Mouse (Mus musculus) cortical plate, adult 2 months (tissue): ENCODE data around the gene Lamc2. TPM values are rescaled to one million over a fixed set of nuclear protein-coding genes. Genes with fewer than 3 reads are reported as not detected.

Experiments used
- H3K27ac ChIP-seq: fragments of 200-500 bp; 2 replicates; pipeline ENCODE4 v1.5.1; 2012; ENCODE audit warnings: low read length, control low read depth, inconsistent platforms; ENCODE audit not compliant: insufficient read depth
- H3K4me1 ChIP-seq: fragments of 200-500 bp; 2 replicates; pipeline ENCODE4 v1.6.1; 2011; ENCODE audit warnings: low read length; ENCODE audit not compliant: control insufficient read depth, insufficient read depth
- H3K4me3 ChIP-seq: fragments of 200-500 bp; 2 replicates; pipeline ENCODE4 v1.5.1; 2011; ENCODE audit warnings: mild to moderate bottlenecking, low read length, control low read depth; ENCODE audit not compliant: insufficient read depth
- CTCF ChIP-seq: fragments of 200-500 bp; IDR thresholded peaks from 2 replicates; pipeline ENCODE4 v1.5.1; 2011; ENCODE audit warnings: mild to moderate bottlenecking, control low read depth, low read length; ENCODE audit not compliant: insufficient read depth; ENCODE audit errors: extremely low read depth
- POLR2A ChIP-seq: fragments of 200-500 bp; IDR thresholded peaks from 2 replicates; pipeline ENCODE4 v1.6.1; 2011; ENCODE audit warnings: mild to moderate bottlenecking, low read length, control low read depth; ENCODE audit not compliant: insufficient read depth; ENCODE audit errors: extremely low read depth
- polyA plus RNA-seq: library from polyadenylated mRNA; depleted of rRNA; stranded (reverse); fragments of >200 nt; gene quantifications from 2 replicates; pipeline ENCODE4 v1.2.3, GENCODE M21; 2012

Lamc2 gene
- polyA plus RNA-seq, 1 experiment = 8.1 TPM

DNA sequence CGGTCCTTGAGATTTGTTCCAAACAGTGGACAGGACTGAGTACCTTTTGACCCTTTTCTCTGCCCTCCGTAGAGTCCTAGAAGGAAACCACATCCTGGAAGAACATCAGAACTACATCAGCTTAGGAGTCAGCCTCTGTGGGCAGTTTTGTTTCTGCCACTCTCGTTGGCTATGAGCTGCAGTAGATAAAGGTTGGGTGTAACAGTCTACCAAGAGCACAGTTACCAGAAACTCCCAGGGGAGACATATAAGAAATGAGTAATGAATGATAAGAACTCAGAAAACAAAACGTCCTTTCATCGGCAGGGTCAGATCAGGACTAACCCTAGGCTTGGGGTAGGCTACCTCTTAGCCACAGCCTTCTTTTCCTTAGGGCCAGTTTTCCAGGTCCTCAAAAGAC is 64.9 kb downstream of the Lamc2 start:
- Histone ChIP-seq H3K4me1 (no peaks in the 10 kb centered on the region), H3K4me3 (no peak overlapping the region), H3K27ac (no peak overlapping the region)
- TF ChIP-seq CTCF = no peak

DNA sequence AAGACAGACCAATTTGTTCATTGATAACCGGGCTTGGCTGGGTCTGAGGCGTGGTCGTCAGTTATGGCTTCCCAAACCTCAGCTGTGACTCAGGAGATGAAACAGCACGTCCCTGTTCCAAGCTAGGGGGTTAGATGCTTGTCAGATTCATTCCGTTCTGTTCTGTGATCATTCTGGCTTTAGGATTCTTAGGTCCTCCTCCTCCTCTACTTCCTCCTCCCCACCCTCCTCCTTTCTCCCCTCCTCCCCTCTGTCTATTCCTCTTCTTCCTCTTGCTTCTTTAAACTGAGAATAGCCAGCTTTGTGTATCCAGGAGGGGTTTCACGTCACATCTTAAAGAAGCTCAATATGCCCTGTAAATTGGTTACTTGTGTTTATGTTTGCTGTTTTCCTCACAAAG is 65.7 kb downstream of the Lamc2 start:
- no peaks in the 10 kb centered on the region for H3K4me1 ChIP-seq
- H3K27ac ChIP-seq = no peak overlapping the region
- no peak overlapping the region for H3K4me3 ChIP-seq
- TF ChIP-seq CTCF (no peak), POLR2A (no peak)

DNA sequence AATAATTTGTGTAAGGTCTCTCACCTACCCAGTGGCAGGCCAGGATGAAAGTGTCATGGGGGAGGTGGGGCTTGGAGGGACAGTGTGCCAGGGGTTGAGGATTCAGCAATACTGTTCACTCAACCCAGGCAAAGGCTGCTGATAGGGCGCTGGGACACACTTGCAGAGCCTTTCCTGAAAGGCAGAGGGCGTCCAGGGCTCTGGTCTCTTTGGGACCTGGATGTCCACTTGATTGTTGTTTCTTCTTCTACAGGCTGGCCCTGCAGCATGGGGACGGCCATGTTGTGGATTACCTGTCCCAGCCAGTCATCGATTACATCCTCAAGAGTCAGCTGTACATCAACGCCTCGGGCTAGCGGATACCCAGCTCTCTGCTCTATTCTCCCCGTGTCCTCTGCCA is 70.9 kb downstream of the Lamc2 start:
- H3K4me3 ChIP-seq = no peak overlapping the region
- no peaks in the 10 kb centered on the region for H3K4me1 ChIP-seq
- no peak overlapping the region for H3K27ac ChIP-seq
- TF ChIP-seq POLR2A (no peak), CTCF (no peak)

DNA sequence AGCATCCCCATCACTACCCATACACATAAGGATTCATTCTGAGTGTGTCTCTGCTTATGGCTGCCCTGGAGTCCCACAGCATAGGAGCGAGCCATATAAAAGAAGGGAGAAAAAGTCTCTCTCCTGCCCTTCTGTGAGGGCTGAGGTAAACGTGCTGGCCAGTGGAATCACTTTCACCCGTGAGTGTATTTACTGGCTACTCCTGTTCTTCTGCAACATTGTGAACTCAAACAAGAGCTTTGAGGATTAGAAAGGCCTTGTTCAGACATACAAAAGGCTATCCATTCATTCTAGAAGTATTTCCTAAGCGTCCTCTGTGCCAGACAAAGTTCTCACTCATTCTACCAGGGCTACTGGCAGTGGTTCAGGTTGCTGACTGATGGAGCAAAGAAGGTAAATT is 74.7 kb downstream of the Lamc2 start:
- H3K27ac ChIP-seq = no peak overlapping the region
- H3K4me1 ChIP-seq = no peaks in the 10 kb centered on the region
- H3K4me3 ChIP-seq = no peak overlapping the region
- TF ChIP-seq CTCF (no peak), POLR2A (no peak)

DNA sequence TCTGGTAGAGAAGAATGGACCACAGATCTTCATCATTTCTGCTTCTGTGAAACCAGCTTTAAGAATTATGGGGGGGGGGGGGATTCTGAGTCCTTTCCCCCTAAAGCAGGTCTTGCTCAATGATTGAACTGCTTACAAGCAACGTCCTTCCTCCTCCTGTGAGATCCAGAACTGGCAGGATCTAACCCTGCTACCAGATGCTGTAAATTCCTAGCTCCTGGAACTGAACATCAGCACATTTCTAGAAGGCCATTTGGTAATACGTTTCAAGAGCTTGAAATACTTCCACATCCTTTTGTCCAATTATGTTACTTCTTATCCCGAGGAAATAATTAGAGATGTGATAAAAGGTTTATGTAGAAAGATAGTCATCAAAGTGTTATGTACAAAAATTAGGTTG is 76.4 kb downstream of the Lamc2 start:
- Histone ChIP-seq H3K27ac (no peak overlapping the region), H3K4me3 (no peak overlapping the region), H3K4me1 (no peaks in the 10 kb centered on the region)
- TF ChIP-seq CTCF = no peak
- no peak for TF ChIP-seq POLR2A

DNA sequence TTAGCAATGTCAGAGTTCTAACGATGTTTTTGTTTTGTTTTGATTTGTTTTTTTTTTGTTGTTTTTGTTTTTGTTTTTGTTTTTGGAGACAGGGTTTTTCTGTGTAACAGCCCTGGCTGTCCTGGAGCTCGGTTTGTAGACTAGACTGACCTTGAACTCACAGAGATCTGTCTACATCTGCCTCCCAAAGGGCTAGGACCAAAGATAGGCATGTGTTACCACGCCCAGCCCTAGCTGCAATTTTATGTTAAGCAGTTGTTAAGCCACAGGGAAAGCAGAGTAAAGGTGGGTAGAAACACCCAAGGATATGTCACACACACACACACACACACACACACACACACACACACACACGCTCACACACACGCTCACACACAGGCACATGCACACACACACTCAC is 76.9 kb downstream of the Lamc2 start:
- Histone ChIP-seq H3K27ac (no peak overlapping the region), H3K4me1 (no peaks in the 10 kb centered on the region)
- no peak for TF ChIP-seq CTCF
- no peak for TF ChIP-seq POLR2A

DNA sequence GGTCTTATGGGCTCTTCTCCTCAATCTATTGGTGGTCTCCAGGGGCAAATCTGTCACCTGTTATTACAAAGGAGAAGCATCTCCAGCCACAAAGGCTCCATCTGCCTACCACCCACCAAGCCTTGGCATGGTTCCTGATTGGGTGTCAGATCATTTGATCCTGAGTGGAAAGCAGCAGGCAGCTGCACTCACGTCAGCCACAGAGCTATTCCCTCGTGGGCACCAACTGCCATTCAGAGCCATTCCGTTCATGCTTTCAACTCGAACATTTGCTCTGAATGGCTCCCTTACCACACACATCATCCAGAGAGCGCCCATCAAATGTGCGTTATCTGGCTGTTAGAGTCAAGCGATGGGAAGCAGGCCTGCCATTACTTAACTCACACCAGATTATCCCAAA is 78.4 kb downstream of the Lamc2 start:
- TF ChIP-seq POLR2A (no peak), CTCF (no peak)
- no peak overlapping the region for H3K27ac ChIP-seq
- no peaks in the 10 kb centered on the region for H3K4me1 ChIP-seq
- H3K4me3 ChIP-seq = no peak overlapping the region

More for the DNA sequence above, 76.9 kb downstream of the Lamc2 start:
- H3K4me3 ChIP-seq = no peak overlapping the region

DNA sequence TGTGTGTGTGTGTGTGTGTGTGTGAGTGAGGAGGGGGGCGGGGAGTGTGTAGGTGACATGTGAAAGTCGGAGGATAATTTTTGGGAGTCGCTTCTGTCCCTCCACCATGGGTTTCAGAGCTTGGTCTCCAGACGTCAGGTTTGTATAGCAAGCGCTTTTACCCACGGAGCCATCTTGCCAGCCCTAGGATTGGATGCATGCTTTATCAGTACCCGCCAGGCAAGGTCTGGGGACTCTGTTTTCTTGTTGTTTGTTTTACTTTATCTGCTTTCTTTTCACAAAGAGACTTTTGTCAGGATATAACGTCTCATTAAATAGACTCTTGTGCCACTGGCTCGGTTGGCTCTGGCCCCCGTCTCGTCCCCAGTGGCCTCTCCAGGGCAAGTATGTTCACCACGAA is 81.4 kb downstream of the Lamc2 start:
- TF ChIP-seq CTCF (no peak), POLR2A (no peak)
- H3K4me1 ChIP-seq = no peaks in the 10 kb centered on the region
- no peak overlapping the region for H3K4me3 ChIP-seq
- H3K27ac ChIP-seq = no peak overlapping the region

DNA sequence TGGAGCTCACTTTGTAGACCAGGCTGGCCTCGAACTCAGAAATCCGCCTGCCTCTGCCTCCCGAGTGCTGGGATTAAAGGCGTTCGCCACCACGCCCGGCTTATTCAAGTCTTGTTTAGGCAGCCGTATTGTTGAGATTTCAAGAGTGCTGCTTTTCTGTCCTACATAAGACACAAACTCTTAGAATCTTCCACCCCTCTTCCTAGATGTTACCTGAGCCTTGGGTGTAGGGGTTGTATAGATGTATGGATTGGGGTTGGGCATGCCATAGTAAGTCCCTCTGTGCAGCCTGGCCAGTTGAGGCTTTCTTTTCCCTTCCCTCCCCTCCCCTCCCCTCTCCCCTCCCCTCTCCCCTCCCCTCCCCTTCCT is 83.1 kb downstream of the Lamc2 start:
- Histone ChIP-seq H3K4me3 (no peak overlapping the region), H3K4me1 (no peaks in the 10 kb centered on the region), H3K27ac (no peak overlapping the region)
- TF ChIP-seq CTCF (no peak), POLR2A (no peak)

DNA sequence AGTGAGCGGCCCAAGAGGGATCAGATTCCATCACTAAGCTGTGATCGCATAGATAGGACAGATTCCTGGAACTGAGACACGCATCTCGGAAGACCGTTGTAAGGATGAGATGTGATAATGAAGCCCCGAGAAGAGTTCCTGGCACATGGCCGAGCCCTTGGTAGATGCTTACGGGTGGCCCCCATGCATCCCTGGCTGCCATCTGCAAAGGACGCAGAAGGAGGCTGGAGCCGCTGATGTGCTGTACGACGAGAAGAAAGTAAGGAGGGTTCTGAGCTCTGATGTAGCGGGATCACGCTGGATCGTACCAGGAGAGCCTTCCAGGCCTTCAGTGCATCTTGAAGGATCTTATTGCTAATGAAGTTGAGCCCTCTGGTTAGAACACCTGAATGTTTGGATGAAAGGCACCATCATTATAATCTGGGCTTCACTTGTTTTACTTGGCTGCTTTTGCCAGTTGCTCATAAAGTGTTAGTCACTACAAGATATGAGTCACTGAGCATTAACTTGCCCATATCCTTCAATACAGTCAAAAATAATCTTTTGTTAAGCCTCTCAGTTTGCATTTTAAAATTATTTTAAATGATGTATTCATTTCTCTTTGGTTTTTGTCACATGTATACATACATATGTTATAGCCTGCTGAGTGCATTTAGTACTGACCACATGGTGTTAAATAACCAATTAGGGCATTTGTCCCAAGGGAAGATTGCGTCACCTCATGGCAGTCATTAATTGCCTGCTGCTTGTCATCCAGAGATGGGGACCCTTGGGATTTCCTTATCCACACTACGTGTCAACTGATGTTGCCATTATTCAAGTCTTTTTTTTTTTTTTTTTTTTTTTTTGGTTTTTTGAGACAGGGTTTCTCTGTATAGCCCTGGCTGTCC is 83.7 kb downstream of the Lamc2 start:
- H3K4me3 ChIP-seq = no peak overlapping the region
- H3K27ac ChIP-seq = no peak overlapping the region
- TF ChIP-seq POLR2A (no peak), CTCF (no peak)
- H3K4me1 ChIP-seq = no peaks in the 10 kb centered on the region

DNA sequence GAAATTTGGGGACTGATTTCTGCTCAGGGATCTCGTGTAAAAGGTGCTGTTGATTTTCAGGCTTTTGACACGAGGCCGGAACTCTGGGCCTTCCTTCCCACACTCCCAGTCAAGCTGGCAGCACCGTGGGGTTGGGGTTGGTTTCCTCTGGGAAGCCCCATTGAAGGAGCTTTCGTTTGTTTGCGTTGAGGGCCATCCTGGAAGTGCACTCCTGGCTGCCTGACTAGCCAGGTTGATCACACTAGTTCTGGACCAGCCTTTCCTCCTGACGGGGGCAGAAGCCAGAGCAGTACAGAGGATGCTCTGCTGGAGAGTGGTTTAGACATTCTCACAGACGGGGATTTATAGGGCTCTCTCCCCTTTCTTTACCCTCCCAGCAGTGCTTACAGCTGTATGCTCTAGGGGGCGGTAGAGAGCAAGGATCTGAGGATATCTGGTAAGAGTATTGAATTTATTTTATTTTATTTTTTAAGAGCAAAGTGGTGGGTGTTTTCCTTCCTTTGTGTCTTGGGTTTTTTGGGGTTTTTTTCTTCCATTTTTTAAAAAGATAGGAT is 84.8 kb downstream of the Lamc2 start:
- TF ChIP-seq CTCF (peak; percentile 74), POLR2A (no peak)
- no peak overlapping the region for H3K27ac ChIP-seq
- no peak overlapping the region for H3K4me3 ChIP-seq
- H3K4me1 ChIP-seq = no peaks in the 10 kb centered on the region
